Mouse (Mus musculus) midbrain, postnatal 0 days (tissue): Measurements from ENCODE around the gene Cpne8. TPM values are rescaled to one million over a fixed set of nuclear protein-coding genes. Genes with fewer than 3 reads are reported as not detected.

Experiments used
- ATAC-seq: fragments of 200-750 bp; cut with Nextera tagmentation; 2 replicates; pipeline ENCODE4 v1.8.0; 2017; ENCODE audit warnings: moderate number of reproducible peaks, mild to moderate bottlenecking, moderate TSS enrichment, moderate library complexity; ENCODE audit not compliant: low FRiP score
- DNase-seq: peaks from one replicate; pipeline ENCODE4 v3.0.0-alpha.2; 2015; ENCODE audit warnings: low spot score
- H3K27ac ChIP-seq: fragments of 300-500 bp; sonication (generic); 2 replicates; pipeline ENCODE4 v1.5.1; 2014; ENCODE audit warnings: low read depth, mild to moderate bottlenecking, low read length, mixed read lengths
- H3K27me3 ChIP-seq: fragments of 300-500 bp; sonication (generic); 2 replicates; pipeline ENCODE4 v1.6.1; 2014; ENCODE audit warnings: low read length, control low read depth, mixed read lengths; ENCODE audit not compliant: insufficient read depth
- H3K36me3 ChIP-seq: fragments of 300-500 bp; sonication (generic); 2 replicates; pipeline ENCODE4 v1.6.1; 2014; ENCODE audit warnings: low read length, control low read depth, mixed read lengths; ENCODE audit not compliant: insufficient read depth
- H3K4me1 ChIP-seq: fragments of 300-500 bp; sonication (generic); 2 replicates; pipeline ENCODE4 v1.6.1; 2014; ENCODE audit warnings: mild to moderate bottlenecking, control low read depth, antibody characterized with exemption, low read length, mixed read lengths; ENCODE audit not compliant: insufficient read depth
- H3K4me2 ChIP-seq: fragments of 300-500 bp; sonication (generic); 2 replicates; pipeline ENCODE4 v1.6.1; 2014; ENCODE audit warnings: low read depth, mild to moderate bottlenecking, low read length, mixed read lengths; ENCODE audit not compliant: poor library complexity, severe bottlenecking
- H3K4me3 ChIP-seq: fragments of 300-500 bp; sonication (generic); 2 replicates; pipeline ENCODE4 v1.5.1; 2014; ENCODE audit warnings: low read depth, mild to moderate bottlenecking, low read length, moderate library complexity
- H3K9ac ChIP-seq: fragments of 300-500 bp; sonication (generic); replicated peaks from 2 replicates; pipeline ENCODE4 v1.6.1; 2014; ENCODE audit warnings: mild to moderate bottlenecking, low read length, moderate library complexity, mixed read lengths; ENCODE audit not compliant: poor library complexity, severe bottlenecking
- H3K9me3 ChIP-seq: fragments of 300-500 bp; sonication (generic); 2 replicates; pipeline ENCODE4 v1.6.1; 2016; ENCODE audit warnings: low read length, control low read depth
- CTCF ChIP-seq: IDR thresholded peaks from 2 replicates; pipeline ENCODE4 v1.5.1; 2016; ENCODE audit warnings: antibody characterized with exemption, mild to moderate bottlenecking
- WGBS: fragments of 180-500 bp; shearing (Covaris S2); extraction: QIAGEN DNeasy Blood & Tissue Kit; methylation state at CpG from one replicate; pipeline ENCODE4 v1.1.7; 2014; 5-methylcytosine and 5-hydroxymethylcytosine counted together
- polyA plus RNA-seq: library from polyadenylated mRNA; unstranded; fragments of >200 nt; fragmentation: Nextera tagmentation; extraction: Ambion mirVana; gene quantifications from 2 replicates; pipeline ENCODE4 v1.2.1, GENCODE M21; 2015
- total RNA-seq: library from RNA; depleted of rRNA; stranded (reverse); fragments of >200 nt; gene quantifications from 2 replicates; pipeline ENCODE4 v1.2.3, GENCODE M21; 2014

Cpne8 gene
- total and polyA plus RNA-seq, 2 experiments from 2014 or later: 10.0 to 18.1 TPM

DNA sequence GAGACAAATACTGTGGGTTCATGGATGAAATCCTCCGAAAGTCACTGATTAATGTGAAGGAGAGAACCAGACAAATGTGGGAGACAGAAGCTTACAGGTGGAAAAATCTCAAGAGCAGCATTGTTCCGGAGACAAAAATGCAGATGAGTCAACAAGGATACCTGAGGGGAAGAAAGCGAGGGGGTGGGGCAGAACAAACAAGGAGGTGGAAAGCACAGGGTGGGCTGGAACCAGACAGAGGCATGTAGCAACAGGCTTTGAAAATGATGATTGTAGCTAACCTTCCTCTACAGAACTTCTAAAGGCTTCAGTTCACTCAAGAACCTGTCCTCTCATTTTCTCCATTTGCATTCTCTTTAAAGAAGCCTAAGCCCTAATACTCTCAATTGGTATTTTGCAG, 70.9 kb downstream of the Cpne8 start:
- Histone ChIP-seq H3K4me3 (no peak overlapping the region), H3K27me3 (no peaks in the 10 kb centered on the region), H3K4me2 (no peak overlapping the region), H3K4me1 (no peaks in the 10 kb centered on the region), H3K9me3 (no peaks in the 10 kb centered on the region), H3K9ac (no peak overlapping the region), H3K36me3 (no peaks in the 10 kb centered on the region), H3K27ac (no peak overlapping the region)
- ATAC-seq: no peak
- no peak for DNase-seq
- TF ChIP-seq CTCF: no peak
- WGBS: 83% methylated on average over 3 of the region's 3 CpGs

DNA sequence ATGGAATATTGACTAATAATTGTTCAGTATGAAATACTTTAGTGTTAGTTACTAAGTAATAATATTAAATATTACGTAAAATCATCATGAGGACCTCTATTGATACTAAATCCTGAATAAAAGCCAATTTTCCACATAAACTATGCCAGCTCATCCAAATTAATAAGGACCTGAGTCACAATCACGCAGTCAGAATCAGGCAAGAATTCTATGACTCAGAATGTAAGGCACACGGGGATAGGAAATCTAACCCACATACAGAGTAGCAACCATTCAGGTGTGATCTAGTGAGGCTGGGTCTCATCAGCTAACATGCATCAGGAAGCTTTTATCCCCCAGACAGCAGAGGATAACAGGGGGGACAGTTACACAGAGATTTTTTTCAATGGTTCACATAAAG, 72.1 kb downstream of the Cpne8 start:
- Histone ChIP-seq H3K27ac (no peak overlapping the region), H3K4me3 (no peak overlapping the region), H3K9ac (no peak overlapping the region), H3K4me1 (no peaks in the 10 kb centered on the region), H3K4me2 (no peak overlapping the region), H3K9me3 (no peaks in the 10 kb centered on the region), H3K36me3 (no peaks in the 10 kb centered on the region), H3K27me3 (no peaks in the 10 kb centered on the region)
- WGBS: 88% methylated on average over 3 of the region's 3 CpGs
- DNase-seq: no peak
- TF ChIP-seq CTCF: no peak
- ATAC-seq: no peak

DNA sequence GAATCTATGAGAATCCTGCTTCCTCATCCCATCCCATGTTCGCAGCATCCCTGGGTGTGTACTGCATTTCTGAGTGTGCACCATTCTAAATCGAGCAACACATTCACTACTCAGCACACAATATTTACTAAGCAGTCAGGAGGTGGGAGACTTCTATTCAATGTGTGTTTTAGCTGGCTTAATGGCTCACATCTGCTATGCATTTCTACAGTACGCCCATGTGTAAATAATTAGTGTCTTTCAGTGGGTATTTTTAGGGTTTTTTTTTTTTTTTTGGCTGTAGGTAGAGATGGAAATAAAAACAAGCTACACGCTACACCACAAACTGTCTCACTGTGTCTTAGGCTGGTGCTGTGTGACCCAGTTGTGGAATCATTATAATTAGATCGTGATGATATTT, 75.6 kb downstream of the Cpne8 start:
- Histone ChIP-seq H3K27me3 (no peaks in the 10 kb centered on the region), H3K9me3 (no peaks in the 10 kb centered on the region), H3K4me2 (no peak overlapping the region), H3K9ac (no peak overlapping the region), H3K4me1 (no peaks in the 10 kb centered on the region), H3K36me3 (no peaks in the 10 kb centered on the region), H3K4me3 (no peak overlapping the region), H3K27ac (no peak overlapping the region)
- TF ChIP-seq CTCF: no peak
- no peak for ATAC-seq
- WGBS: 80% methylated on average over 5 of the region's 5 CpGs
- peak; percentile 14 for DNase-seq

DNA sequence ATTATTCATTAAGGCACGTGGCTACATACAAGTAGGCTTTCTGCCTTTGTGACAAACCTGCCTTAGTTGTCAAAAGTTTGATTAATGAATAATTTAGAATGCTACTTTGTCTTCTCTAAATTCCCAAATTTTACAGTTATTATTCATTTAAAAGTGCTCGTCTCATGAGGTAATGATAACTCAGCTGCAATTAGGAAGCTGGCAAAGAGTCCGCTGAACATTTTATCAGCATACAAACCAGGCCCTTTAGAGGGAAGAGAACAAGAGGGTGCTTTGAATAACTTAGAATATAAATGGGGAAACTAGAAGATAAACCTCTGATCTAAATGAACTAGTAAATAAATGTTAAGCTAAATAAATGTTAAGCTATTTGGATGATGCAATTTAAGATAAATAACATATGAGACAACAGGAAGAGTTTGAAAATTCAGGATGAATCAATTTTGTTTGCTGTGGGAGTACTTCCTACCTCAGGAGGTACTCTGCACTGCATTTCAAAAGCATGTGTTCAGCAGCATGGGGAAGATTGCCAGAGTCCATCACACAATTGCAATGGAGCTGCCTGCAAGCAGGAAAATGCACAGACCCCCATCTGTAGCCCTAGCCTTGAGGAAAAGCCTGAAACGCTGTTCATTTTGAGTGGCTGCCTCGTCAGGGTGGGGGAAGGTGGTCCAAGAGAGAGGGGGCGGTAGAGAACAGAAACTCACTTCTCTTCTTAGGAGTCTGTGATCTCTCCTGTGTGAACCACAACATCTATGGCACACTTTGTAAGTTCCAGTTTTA, 81.3 kb downstream of the Cpne8 start:
- Histone ChIP-seq H3K4me3 (no peak overlapping the region), H3K4me1 (no peaks in the 10 kb centered on the region), H3K27ac (no peak overlapping the region), H3K9ac (no peak overlapping the region), H3K36me3 (no peaks in the 10 kb centered on the region), H3K27me3 (no peaks in the 10 kb centered on the region), H3K4me2 (no peak overlapping the region), H3K9me3 (no peaks in the 10 kb centered on the region)
- TF ChIP-seq CTCF: peak; percentile 10; the same call in 1 of the 2 replicates
- DNase-seq (peak; percentile 11), ATAC-seq (no peak)
- WGBS: 64% methylated on average over 6 of the region's 6 CpGs

DNA sequence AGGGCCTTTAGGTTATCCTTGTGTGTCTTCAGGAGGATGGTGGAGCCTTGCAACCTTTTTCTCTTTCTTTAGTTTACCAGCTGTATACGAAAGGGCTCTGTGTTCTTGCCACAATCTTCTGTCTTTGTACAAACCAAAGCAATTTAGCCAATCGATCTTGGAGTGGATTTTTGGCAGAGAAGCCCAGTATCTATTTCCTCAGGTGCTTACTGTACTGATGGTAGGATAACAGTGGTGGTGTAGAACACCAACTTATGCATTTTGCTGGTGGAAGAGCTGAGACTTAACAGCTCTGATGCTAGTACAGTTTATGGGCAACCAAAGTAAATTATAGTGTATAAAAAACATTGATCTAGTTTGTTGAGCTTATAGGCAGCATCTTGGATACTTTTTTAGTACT, 83.6 kb downstream of the Cpne8 start:
- Histone ChIP-seq H3K4me3 (no peak overlapping the region), H3K27me3 (no peaks in the 10 kb centered on the region), H3K9ac (no peak overlapping the region), H3K9me3 (no peaks in the 10 kb centered on the region), H3K4me2 (no peak overlapping the region), H3K4me1 (no peaks in the 10 kb centered on the region), H3K27ac (no peak overlapping the region), H3K36me3 (no peaks in the 10 kb centered on the region)
- ATAC-seq (no peak), DNase-seq (no peak)
- 92% methylated on average over 2 of the region's 2 CpGs for WGBS
- TF ChIP-seq CTCF: no peak

DNA sequence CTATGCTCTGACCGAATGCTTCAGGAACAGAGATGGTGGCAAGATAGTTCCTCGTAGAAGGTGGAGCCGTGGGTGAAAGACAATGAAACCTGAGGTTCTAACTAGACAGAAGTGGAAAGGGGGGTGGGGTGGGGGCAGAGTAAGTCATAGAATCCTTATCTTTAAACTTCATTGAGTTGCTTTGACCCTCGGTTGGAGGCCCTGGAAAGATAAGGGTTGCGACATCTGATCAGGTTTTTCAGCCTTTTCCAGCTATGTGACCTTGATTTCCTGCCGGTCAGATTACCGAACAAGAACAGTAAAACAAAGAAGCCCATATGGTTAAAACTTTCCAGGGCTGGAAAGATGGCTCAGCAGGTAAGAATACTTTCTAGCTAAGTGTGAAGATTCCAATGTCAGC, 89.6 kb downstream of the Cpne8 start:
- H3K36me3 ChIP-seq: no peaks in the 10 kb centered on the region
- 91% methylated on average over 7 of the region's 7 CpGs for WGBS

More for the DNA sequence above, 89.6 kb downstream of the Cpne8 start:
- TF ChIP-seq CTCF: no peak
- ATAC-seq (no peak), DNase-seq (no peak)
- Histone ChIP-seq H3K9me3 (no peaks in the 10 kb centered on the region), H3K4me1 (no peaks in the 10 kb centered on the region), H3K27me3 (no peaks in the 10 kb centered on the region), H3K4me2 (no peak overlapping the region), H3K9ac (no peak overlapping the region), H3K4me3 (no peak overlapping the region), H3K27ac (no peak overlapping the region)
